Mouse (Mus musculus): ENCODE measurements around the gene Stard9.

The Stard9 gene

DNA sequence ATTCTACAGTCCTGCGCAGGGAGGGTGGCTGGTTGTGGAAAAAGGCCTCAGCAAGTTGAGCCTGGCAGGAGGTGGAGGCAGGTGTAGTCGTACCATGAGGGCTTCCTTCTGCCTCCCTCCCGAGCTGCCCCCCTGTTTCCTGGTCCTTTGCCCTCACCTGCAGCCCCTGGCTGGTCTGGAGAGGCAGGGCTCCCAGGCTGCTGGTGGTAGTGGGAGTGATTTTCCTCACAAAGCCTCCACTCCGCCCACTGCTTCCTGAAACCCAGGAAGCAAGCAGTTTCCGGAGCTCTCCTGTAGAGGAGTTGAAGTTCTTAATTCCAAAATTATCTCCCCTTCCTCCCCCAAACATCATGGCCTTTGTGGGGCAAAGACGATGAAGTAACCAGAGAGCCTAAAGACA is 95.3 kb downstream of the Stard9 start:
- DNase-seq (ENCODE audit: low read depth, low spot score) = no peak

DNA sequence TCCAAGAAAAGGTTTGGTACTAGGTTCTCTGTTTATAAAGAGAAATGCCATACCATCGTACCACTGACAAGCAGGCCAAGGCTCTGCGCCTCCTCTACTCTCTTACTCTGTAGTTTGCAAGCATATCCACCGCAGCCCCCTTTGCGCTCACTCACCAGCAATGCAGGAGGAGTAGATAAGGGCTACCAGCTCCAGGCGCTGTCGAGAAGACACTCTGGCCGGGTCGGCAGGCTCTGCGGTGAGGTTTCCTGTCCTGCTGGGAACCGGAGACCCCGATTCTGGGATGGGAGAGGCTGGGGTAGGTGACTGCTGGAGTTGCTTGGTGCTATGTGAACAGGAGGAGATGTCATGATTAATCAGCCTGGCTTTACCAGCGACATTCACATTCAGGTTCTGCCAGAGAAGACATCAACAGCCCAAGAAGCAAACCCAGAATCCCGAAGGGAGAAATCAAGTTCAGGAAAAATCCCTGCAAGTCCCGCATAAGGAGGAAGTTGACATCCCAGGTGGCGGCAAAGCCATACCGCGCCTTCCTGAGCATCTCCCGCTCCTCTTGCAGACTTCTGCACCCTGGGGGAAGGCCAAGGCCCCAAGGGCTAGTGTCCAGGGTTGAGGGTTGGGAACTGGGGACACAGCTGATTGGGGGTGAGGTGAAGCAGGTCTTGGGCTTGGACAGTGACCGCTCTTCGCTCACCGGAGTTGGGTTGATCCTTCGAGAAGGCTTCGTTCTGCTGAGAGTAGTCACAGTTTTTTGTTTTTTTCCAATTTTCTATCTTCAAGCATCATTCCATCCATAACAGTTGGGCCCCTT is 101.1 kb downstream of the Stard9 start:
- DNase-seq (ENCODE audit: low read depth, low spot score) = no peak

DNA sequence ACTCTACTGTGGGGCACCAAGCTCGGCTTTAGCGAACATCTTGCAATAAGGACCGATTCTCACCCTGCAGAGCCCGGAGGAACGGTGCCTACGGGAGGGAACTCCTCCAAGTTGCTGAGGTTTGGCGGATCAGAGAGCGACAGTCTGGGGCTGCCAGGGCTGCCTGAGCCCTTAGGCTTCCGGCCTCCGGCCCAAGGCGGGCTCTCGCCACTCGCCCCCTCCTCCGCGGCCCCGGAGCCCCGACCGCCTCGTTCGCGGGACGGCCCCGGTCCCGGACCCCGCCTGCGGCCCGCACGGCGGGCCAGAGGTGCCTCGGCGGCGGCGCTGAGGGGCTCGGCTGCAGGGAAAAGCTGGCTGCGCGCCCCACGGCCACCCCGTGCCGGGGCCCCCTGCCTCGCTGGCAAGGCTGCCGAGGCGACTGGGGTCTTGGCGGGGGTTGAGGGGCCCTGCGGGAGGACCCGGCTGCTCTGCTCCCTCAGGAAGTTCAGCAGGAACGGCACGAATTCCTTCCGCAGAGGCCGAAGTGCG is 101.8 kb downstream of the Stard9 start:
- DNase-seq (ENCODE audit: low read depth, low spot score) = peak; percentile 4

DNA sequence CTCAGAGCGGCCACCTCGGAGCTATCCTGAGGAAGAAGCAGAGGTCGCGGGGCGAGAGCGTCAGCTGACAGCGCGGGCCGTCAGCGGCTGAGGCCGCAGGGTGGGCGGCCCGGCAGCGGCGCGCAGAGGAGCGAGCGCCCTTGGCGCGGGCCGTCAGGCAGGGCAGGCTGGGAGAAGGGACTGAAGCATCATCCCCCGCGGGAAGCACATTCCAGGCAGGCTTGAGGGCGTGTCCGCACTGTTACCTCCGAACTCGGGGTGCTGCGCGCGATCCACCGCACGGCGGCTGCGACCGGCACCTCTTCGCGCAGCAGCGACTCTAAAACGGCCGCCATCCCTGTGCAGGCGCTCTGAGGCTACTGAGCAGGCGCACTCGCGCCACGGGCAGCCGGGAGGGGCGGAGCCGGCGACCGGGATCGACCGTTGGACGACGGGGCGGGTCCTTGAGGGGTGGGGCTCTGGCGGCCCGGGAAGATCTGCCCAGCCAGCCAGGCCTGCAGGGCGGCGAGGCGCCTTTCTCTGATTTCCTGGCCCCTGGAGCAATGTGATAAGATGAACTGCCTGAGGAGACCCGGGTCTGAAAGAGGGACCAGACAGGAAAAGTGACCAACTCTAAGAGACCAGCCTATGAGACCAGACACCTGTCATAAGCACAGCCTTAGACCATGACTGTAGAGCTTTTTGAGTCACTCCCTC is 102.4 kb downstream of the Stard9 start:
- peak; percentile 88 for DNase-seq (ENCODE audit: low read depth, low spot score)

DNA sequence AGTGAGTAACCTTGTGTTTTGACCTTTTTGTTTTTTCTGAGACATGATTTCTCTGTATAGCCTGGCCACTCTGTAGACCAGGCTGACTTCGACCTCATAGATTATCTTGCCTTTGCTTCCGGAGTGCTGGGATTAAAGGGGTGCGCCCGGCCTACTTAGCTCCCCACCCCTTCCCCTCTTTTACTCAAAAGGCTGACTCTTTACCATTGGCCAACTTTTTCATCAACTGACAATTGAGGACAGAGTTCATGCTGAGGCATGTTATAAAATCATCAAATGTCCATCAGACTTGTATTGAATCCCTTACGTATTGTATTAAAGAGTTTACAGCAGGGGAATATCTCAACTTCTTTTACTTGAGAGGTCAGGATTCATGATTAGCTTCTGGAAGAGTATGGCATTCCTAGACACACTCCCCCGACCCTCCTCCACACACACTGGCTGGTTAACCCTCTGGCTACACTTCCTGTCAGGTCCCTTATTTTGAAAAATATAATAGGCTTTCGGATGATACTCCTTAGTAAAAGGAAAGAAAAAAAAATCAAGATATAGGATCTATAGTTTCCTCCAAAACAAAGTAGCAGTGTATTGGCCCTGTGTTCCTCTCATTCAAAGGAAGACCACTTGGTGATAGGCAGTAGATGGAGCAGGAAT is 103.1 kb downstream of the Stard9 start:
- peak; percentile 3 for DNase-seq (ENCODE audit: low read depth, low spot score)

DNA sequence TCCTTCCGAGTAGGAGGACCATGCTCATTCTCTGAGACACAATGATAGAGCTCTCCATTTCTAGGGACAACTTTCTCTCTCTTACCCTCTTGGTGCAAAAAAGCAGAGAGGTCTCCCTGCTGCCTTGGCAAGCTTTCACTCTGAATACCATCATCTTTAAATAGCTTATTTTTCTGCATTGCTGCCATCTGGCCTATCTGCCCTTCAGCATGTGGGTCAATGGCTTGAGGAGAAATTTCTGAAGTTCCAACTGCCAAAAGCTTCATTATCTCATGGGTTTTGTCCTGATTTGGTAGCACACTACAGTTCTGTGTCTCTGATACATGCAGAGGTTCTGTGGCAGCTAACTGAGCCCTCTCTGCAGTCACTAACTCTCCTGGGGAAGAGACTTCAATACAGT is 116.6 kb downstream of the Stard9 start:
- no peak for DNase-seq (ENCODE audit: low read depth, low spot score)

DNA sequence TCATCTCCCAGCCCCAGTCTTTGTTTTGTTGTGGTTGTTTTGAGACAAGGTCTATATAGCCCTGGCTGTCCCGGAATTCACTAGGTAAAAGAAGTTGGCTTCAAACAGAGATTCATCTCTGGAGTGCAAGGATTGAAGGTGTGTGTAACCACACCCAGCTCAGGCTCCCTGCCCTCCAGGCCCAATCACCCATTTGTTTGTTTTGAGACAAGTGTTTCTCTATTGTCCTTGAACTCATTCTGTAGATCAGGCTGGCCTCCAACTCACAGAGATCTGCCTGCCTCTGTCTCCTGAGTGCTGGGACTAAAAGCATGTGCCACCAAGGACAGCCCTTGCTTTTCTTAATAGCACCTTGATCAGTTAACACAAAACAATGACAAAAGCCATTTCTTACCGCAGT is 119.1 kb downstream of the Stard9 start:
- no peak for DNase-seq (ENCODE audit: low read depth, low spot score)

DNA sequence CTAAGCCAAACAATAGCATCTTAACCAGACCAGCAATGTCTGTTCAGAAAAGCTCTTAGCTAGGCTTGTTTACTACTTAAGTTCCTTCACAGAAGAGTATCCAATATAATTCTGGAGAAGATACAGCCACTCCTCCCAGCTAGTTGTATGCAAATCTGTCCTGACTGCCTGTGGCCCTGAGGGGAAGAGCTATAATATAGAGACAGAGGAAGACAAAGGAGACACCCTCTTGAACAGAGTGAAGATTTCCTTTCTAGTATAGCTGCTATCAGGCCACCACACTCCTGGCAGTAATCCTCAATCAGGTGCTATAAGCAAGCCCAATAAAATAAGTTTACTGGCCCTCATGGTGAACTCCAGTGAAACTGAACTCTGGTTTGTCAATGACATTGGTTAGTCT is 133.0 kb downstream of the Stard9 start:
- DNase-seq (ENCODE audit: low read depth, low spot score) = no peak

DNA sequence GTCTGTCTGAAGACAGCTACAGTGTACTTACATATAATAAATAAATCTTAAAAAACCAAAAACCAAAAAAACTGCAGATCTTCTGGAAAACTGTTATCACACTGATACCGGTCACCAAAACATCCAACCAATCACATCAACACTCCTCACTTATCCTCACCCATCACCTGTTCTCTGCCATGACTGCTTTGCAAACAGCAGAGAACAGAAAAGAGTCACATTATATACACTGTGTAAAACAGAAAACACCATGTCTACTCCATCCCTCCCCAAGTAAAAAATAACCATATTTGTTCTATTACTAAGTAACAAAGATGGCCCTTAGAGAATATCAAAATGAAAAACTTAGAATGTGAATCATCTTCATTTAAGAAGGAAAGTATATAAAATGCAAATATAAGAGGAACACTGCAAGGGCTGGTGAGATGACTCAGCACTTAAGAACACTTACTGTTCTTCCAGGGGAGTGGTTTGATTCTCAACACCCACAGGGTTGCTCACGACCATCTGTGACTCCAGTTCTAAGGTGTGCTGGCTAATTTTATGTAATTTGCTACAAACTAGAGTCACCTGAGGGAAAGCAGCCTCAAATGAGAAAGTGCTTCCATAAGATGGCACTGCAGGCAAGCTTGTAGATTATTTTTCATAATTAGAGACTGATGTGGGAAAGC is 141.5 kb downstream of the Stard9 start:
- DNase-seq (ENCODE audit: low read depth, low spot score) = no peak

Data from retina, postnatal 7 days (tissue).